Mouse (Mus musculus) lung, postnatal 4 days (tissue): ENCODE results near the gene Akr1c20.

Experiments
- DNase-seq, 2 experiments: peaks; one replicate each; pipeline ENCODE4 v3.0.0; 2021

Akr1c20 gene

DNA sequence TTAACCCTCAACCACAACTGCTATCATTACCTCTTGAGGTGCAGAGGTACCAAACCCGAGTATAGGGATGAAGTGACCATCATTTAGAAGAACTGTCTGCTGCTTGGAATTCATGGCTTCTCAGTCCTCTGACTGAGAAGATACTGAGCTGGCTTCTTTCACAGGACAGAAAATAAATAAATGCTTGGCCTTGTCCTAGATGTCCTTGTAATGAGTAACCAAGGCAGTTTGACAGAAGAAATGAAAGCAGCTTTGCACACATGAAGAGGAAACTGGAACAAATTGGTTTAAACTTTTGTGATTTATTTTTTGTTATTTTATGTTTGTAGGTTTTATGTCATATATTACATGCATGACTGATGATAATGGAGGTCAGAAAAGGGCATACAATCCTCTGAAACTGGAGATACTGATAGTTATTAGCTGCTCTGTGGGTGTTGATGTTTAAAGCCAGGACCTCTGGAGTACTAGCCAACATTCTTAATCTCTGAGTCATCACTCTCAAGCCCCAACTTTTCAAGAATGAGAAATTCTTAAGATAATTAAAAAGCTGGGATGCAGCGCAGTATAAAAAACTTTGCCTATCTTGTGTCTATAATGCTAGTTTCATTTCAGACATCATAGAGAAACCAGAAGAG, at the start of gene Akr1c20:
Akr1c20 (minus strand) TSS at position 145 of the 638 bp plus-strand sequence.
- DNase-seq = no peak

DNA sequence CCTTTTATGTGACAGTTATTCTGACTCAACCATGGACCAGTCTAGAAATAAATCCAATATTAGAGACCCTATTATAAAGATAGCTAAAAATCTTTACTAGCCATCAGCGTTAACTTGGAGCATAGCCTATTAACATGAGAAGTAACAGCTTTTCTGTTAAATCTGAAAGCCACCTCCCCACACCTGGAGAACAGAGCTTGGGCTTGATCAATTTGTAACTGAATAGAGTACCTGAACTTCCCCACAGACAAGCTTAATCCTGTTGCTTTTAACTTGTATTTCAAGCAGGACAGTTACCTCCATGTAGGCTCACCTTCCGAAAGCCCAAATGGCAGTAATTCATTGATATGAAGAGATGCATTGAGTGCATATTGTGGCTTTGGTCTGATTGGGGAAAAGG, 42.9 kb upstream of the Akr1c20 start:
- no peak for DNase-seq

DNA sequence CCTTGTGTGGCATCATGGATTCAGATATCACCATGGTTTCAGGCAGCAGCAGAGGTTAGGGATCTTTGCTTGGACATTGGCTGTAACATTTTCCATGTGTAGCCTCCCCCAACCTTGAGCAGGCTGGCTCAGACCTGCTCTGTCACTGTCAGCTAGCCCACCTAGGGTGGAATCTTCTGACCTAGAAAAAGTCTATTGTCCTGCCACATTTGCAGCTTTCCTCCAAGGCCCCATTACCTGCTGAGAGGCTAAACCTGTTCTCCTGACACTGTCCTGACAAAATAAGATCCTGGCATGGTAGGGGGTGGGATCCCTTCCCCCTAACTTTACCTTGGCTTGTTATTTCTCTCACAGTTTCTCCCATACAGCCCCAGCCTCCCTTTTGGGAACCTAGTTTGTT, 37.4 kb upstream of the Akr1c20 start:
- no peak for DNase-seq

GRCm38 (mm10) chr13:4559143-4559542, 36.0 kb upstream of the Akr1c20 start:
- DNase-seq = no peak

DNA sequence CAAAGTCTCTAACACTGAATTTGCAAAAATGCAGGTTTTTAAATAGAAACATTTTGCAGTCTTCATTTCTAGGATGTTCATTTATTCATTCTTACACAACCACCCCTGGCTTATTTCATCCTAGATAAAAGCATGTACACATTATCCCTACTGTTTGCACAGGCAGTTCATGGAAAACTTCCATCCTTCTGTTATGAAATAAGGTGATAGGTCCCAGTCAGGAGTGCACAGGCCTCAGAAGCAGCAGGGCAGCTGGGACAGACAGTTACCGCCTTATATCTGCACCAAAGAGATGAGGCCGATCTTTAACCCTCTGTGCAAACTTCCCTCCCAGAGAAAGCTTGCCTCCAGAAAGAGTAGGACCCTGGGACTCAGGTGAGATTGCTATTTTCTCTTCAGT, 8.3 kb downstream of the Akr1c20 start:
- no peak for DNase-seq

GRCm38 (mm10) chr13:4467896-4468295, 55.2 kb downstream of the Akr1c20 start:
- no peak for DNase-seq

GRCm38 (mm10) chr13:4465641-4466040, 57.5 kb downstream of the Akr1c20 start:
- DNase-seq = no peak
